Mouse (Mus musculus): ENCODE results near the gene Cysrt1.
"Not testable (repeated sequence)": the region's sequence is repeated elsewhere in the genome, so short reads cannot be mapped to it uniquely, and the experiment has no call there.

Cysrt1 gene

GRCm38 (mm10) chr2:25264851-25265250 is 22.6 kb upstream of the Cysrt1 start:
- no peak for DNase-seq (ENCODE audit: low spot score)

DNA sequence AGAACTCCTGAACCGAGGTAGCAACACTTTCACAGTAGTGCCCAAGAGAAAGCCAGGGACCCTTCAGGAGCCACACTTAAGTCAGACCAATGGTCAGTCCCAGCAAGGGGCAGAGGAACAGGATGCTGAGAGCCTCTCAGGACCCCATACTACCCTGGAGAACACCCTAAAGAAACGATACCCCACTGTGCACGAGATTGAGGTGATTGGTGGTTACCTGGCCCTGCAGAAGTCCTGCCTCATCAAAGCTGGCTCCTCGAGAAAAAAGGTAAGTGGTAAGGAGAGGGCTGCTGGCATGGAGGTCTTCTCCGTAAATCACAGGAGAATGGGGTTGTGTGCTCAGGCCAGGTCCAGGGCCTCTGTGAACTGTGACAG is 22.0 kb upstream of the Cysrt1 start:
- no peak for DNase-seq (ENCODE audit: low spot score)

DNA sequence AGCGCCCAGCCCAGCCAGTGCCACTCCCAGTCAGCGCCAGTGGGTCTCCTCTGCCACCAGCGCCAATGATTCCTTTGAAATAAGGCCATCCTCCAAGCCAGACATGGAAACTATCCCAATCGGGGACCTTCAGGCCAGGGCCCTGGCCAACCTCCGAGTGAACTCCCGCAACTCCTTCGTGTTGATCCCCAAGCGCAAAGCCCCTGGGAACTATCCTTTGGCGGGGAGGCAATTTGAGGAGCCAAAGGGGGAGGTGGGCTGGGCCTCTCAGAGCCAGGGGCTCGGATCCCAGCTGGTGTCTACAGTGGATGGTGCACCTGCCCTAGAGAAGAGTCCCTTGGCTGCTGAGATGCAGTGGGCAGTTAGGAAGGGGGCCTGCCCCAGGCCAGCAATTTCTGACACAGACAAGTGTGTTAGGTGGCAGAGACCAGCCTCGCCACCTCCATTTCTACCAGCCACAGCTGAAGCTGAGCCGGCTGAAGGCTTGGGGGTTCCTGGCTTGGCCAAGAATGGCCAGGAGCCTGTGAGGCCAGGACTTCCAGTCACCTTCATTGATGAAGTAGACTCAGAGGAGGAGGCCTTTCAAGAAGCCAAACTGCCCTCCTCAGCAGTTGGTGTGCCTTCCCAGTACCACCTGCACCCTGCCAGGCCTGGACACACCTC is 21.5 kb upstream of the Cysrt1 start:
- DNase-seq (ENCODE audit: low spot score) = no peak

DNA sequence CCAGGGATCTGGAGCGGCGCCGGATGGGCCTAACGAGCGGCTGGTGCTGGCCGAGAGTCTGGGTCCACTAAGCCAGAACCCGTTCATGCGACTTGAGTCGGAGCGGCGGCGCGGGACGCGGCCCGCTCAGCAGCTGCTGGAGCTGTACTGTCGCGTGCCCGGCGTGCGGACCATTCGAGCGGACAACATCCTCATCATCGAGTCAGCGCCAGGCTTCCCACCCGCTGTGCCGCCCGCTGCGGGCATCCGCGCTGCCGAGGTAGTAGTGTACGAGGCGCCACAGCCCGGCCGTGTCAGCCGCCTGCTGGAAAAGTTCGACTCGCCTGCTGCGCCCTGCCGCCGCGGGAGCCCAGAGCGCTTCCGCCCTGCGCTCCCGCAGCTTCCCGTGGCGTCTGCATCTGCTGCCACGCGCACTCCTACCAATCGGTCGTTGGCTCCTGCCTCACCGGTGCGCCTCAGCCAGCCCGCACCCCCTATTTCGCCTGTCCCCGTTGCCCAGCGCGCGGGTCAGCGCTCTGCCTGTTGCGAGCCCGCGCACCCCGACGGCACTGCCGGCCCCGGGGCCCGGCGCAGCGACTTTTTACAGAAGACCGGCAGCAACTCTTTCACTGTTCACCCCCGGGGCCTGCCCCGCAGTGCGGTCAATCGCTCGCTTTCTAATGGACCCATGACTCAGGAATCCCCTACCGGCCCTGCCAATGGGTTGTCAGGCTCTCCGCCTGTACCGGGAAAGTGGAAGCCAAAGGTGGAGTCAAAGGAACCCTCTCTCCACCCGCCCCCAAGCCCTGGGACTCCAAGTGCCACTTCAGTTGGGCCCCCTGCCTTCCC is 20.8 kb upstream of the Cysrt1 start:
- DNase-seq (ENCODE audit: low spot score) = no peak

- peak; percentile 93 for DNase-seq (ENCODE audit: low spot score)
Observed at GRCm38 (mm10) chr2:25262291-25262767, 20.1 kb upstream of the Cysrt1 start, which contains the start of gene Tprn. Gene Tprn (plus strand): TSS chr2:25262618.

DNA sequence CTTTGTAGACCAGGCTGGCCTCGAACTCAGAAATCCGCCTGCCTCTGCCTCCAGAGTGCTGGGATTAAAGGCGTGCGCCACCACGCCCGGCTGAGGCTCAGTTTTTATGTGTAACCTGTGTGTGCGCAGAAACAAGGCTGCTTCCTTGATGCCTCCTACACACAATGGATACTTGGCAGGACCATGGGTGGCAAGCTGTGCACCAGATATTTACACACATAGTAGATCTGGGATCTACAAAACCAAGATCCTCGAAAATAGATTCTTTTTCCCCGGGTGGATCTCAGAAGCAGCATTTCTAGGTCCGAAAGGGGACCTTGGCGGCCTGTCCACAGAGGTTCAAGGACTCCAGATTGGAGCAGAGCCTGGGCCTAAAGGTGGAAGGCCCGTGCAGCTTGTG is 19.6 kb upstream of the Cysrt1 start:
- DNase-seq (ENCODE audit: low spot score) = no peak

DNA sequence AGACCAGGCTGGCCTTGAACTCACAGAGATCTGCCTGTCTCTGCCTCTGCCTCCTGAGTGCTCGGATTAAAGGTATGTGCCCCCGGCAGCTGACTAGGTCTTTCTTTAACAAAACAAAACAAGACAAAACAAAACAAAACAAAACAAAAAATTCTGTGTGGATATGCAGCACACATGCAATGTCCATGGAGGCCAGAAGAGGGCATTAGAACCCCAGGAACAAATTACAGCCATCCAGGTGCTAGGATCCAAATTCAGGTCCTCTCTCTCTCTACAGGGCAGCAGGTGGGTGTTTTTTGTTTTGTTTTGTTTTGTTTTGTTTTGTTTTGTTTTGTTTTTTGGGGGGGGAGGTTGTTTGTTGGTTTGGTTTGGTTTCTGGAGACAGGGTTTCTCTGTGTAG is 16.6 kb upstream of the Cysrt1 start:
- DNase-seq (ENCODE audit: low spot score) = no peak

- not testable (repeated sequence) for DNase-seq (ENCODE audit: low spot score)
Observed at GRCm38 (mm10) chr2:25257250-25257649, 15.0 kb upstream of the Cysrt1 start.

GRCm38 (mm10) chr2:25256443-25257109 is 14.3 kb upstream of the Cysrt1 start:
- DNase-seq (ENCODE audit: low spot score) = not testable (repeated sequence)

DNA sequence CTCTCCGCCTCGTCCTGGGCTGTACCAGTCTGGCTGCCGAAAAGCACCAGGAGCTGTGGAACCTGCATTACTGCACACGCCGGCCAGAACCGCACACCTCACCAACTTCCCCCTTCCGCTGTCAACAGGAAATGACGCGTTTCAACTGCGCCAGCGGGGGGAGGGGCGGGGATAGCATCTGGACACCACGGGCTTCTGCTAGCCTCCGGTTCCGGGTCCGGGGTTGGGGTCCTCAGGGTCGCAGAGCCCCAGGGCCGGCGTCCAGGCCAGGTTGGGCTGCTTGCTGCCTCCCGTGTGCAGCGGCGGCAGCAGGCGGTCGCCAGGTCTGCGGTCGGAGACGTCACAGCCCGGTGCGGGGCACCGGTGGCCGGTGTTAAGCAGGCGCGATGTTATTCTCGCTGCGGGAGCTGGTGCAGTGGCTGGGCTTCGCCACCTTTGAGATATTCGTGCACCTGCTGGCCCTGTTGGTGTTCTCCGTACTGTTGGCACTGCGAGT is 13.1 kb upstream of the Cysrt1 start, which contains the start of gene Tmem203:
Gene Tmem203 (plus strand): TSS at position 156 of the 496 bp plus-strand sequence.
- DNase-seq (ENCODE audit: low spot score) = no peak

DNA sequence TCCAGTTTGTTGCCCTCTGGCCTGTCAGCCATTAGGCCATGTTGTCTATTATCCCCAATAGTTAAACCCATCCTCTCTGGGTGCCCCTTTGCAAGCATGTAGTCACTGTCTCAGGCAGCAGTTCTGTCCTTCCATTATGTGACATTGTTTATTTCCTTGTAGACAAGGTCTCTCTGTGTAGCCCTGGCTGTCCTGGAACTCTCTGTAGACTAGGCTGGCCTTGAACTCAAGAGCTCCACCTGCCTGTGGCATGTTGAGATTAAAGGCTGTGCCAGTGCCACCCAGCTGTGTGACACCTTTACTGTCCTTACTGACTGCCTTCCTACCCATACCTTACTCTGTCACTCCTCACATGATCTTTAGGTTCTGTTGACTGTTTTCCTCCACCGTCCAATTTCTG is 10.1 kb upstream of the Cysrt1 start:
- no peak for DNase-seq (ENCODE audit: low spot score)

GRCm38 (mm10) chr2:25246183-25247072 is 4.2 kb upstream of the Cysrt1 start, which contains the start of gene AL732309.1:
Gene AL732309.1 (minus strand): TSS chr2:25246863.
- no peak for DNase-seq (ENCODE audit: low spot score)

- no peak for DNase-seq (ENCODE audit: low spot score)
Observed at GRCm38 (mm10) chr2:25244144-25244543, 1.9 kb upstream of the Cysrt1 start.

DNA sequence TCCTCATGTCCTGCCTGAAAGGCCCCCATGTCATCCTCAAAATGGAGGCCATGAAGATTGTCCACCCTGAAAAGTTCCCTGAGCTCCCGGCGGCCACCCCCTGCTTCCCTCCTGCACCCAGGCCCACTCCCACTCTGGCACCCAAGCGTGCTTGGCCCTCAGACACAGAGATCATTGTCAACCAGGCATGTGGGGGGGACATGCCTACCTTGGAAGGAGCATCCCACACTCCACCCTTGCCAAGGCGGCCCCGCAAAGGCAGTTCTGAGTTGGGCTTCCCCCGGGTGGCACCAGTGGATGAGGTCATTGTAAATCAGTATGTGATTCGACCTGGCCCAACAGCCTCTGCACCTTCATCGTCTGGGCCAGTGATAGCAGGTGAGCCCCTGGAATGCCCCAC is 1.1 kb upstream of the Cysrt1 start:
- DNase-seq (ENCODE audit: low spot score) = no peak

GRCm38 (mm10) chr2:25241438-25241775 is 845 bp downstream of the Cysrt1 start:
- DNase-seq (ENCODE audit: low spot score) = no peak

DNA sequence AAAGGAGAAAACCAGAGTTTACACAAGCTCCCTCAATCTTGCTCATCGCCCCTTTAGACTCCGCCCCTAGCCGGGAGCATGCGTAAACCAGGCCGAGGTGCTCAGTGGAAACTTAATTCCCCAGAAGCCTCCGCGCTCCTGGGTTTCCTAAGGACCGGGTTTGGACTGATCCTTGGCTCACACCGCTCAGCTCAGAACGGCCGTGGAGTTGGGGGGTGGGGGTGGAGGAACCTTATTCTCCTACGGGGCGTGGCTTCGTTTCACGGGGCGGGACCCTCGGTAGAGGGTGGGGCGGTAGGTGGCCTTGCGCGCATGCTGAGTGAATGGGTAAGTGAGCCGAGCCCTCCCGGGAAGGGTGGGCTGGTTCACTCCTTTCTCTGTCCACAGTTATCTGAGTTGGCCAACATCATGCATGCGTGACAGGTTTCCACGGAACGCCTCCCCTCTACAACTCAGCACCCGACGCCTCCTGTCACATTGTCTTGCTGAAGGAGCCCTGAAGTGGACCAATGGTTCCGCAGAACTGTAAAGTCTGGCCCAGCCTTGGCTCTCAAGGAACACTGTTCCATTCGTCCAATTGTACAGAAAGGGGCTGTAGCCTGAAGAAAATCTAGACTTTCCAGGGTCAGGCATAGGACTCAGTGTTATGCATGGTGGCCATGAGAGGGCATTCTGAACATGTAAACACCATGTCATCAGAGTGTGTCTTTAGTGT is 1.4 kb downstream of the Cysrt1 start:
- no peak for DNase-seq (ENCODE audit: low spot score)

- DNase-seq (ENCODE audit: low spot score) = no peak
Observed at GRCm38 (mm10) chr2:25240310-25240709, 1.9 kb downstream of the Cysrt1 start.

GRCm38 (mm10) chr2:25239766-25240165 is 2.5 kb downstream of the Cysrt1 start:
- DNase-seq (ENCODE audit: low spot score) = no peak

DNA sequence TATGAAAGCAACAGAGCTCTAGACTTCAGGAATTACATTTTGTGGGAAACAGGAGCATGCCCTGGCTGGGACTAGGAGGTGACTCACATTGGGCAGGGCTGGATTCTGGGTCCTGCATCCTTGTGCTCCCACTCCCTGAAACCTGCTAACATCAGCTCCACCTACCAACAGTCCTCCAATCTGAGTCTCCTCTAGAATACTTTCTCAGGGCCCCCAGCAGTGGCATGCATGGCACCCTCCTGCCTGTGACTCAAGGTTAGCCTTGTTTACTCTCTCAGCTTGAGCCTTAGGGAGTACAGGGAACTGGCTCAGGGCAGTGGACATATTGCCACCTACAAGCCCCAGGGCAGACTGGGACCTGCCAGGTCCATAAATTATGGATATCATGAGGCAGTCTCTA is 4.1 kb downstream of the Cysrt1 start:
- DNase-seq (ENCODE audit: low spot score) = no peak

DNA sequence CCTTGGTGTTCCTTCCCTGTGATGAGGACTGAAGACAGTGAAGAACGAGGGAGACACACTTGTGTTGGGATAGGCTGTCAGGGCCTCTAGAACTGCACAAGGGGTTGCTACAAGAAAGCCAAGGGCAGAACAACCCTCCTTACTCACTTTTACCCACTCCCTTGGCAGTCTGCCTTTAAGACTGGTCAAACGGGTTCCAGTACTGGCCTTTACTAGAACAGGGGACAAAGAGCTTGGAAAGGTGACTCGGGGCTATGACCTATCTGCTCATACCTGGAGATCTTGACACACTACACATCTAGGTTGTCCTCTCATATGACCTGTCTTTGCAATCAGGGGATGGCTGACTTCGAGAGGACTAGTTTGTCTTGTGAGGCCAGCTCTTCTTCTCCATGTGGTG is 4.7 kb downstream of the Cysrt1 start:
- DNase-seq (ENCODE audit: low spot score) = no peak

GRCm38 (mm10) chr2:25236614-25237013 is 5.6 kb downstream of the Cysrt1 start, which contains the start of gene Rnf224:
Gene Rnf224 (minus strand): TSS chr2:25236787.
- DNase-seq (ENCODE audit: low spot score) = no peak

All from layer of hippocampus, adult 9-10 months (tissue).